Comparison of ENCODE assay signal across 9 mouse cellular contexts in the genomic region with DNA sequence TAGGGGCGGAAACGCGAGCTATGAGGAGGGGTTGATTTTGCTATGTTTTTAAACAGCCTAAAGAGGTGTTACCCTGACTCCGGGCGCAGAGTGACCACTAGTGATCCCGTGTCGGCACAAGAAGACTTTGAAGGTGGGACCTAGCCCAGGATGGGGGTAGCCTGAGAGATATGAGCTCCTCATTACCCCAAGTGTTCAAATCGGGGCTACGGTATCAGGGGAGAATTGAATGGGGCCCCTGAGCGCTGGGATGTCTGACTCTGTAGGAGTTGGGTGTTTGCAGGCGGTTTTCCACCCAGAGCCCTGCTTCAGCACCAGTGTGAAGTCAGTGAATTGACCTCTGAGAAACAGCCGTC. TPM values are rescaled to one million over a fixed set of nuclear protein-coding genes. Genes with fewer than 3 reads are reported as not detected.
A peak's percentile ranks its signal among the peaks of the same experiment; 100 is the strongest.
DNase-seq lines count a peak whose midpoint lies in the region; ATAC-seq lines count a peak whose summit lies in the region.
"Had no signal": no experiment of that assay in that cellular context is flagged by ENCODE, and none has a peak within 500 bp of the region (broad histone marks: within the 10 kb centered on the region; RNA-seq: fewer than 3 reads in every experiment).

No protein-coding gene starts in this region.

- no peak for DNase-seq in kidney, postnatal 14 days
- DNase-seq in hindbrain, embryonic 14.5 days (ENCODE audit: low spot score), result no peak
- DNase-seq in layer of hippocampus, postnatal 36 days, result no peak
- no peak for DNase-seq in thymus, postnatal 14 days
- no peak for DNase-seq in left cerebral cortex, postnatal 14 days (ENCODE audit: low spot score in 2 of 2)

- peak overlapping the region; percentile 68 for H3K4me3 ChIP-seq in kidney, embryonic 14.5 days (ENCODE audit: low read length)
- H3K4me3 ChIP-seq in brown adipose tissue, adult 24 weeks (ENCODE audit: insufficient read depth, low read depth, low read length), result peak overlapping the region; percentile 55
- peak overlapping the region; percentile 59 for H3K4me3 ChIP-seq in hindbrain, embryonic 14.5 days (replicated peaks; ENCODE audit: low read length)
- H3K4me3 ChIP-seq in midbrain, embryonic 13.5 days (replicated peaks), result peak overlapping the region; percentile 55

- H3K27ac ChIP-seq in kidney, embryonic 14.5 days (ENCODE audit: low read depth, low read length), result no peak overlapping the region
- peak overlapping the region; percentile 65 for H3K27ac ChIP-seq in brown adipose tissue, adult 24 weeks (replicated peaks; ENCODE audit: low read depth, low read length)
- no peak overlapping the region for H3K27ac ChIP-seq in hindbrain, embryonic 14.5 days
- H3K27ac ChIP-seq in midbrain, embryonic 13.5 days, result no peak overlapping the region

- H3K9ac ChIP-seq in kidney, embryonic 14.5 days (ENCODE audit: low read depth, low read length), result peak overlapping the region; percentile 42; the same call in 1 of the 2 replicates
- peak overlapping the region; percentile 60 for H3K9ac ChIP-seq in hindbrain, embryonic 14.5 days
- H3K9ac ChIP-seq in midbrain, embryonic 13.5 days (replicated peaks), result peak overlapping the region; percentile 59

- WGBS in kidney, embryonic 14.5 days, result 17% methylated on average over 12 of the region's 12 CpGs
- 16% methylated on average over 12 of the region's 12 CpGs for WGBS in hindbrain, embryonic 14.5 days
- 20% methylated on average over 12 of the region's 12 CpGs for WGBS in midbrain, embryonic 13.5 days

- no peak for ATAC-seq in kidney, embryonic 14.5 days (ENCODE audit: low FRiP score, low TSS enrichment)
- no peak; the same call in 1 of the 2 replicates for ATAC-seq in hindbrain, embryonic 14.5 days (ENCODE audit: low FRiP score)
- ATAC-seq in midbrain, embryonic 13.5 days, result no peak

- H3K9me3 ChIP-seq in kidney, embryonic 14.5 days (ENCODE audit: control insufficient read depth, low read length), result no peaks in the 10 kb centered on the region
- no peaks in the 10 kb centered on the region for H3K9me3 ChIP-seq in hindbrain, embryonic 14.5 days (ENCODE audit: control insufficient read depth, low read length)
- no peaks in the 10 kb centered on the region for H3K9me3 ChIP-seq in midbrain, embryonic 13.5 days

- intact Hi-C loops in left cerebral cortex, postnatal 14 days (cut with DNase I), result loop anchor here (1.0 kb wide), 1 partner anchor 48 kb away; a partner anchor contains a TSS

- peak overlapping the region; percentile 85 for H3K4me2 ChIP-seq in kidney, embryonic 14.5 days (replicated peaks; ENCODE audit: low read depth, low read length)
- peak overlapping the region; percentile 85 for H3K4me2 ChIP-seq in hindbrain, embryonic 14.5 days (replicated peaks)
- peak overlapping the region; percentile 70 for H3K4me2 ChIP-seq in midbrain, embryonic 13.5 days (replicated peaks)

- 0 out of 2 replicates have a peak, but pooled peaks cover 3% of the 10 kb centered on the region for H3K4me1 ChIP-seq in kidney, embryonic 14.5 days (ENCODE audit: control insufficient read depth, insufficient read depth, low read length)
- H3K4me1 ChIP-seq in brown adipose tissue, adult 24 weeks (ENCODE audit: control insufficient read depth, insufficient read depth, insufficient read length, low read length), result no peaks in the 10 kb centered on the region
- 0 out of 2 replicates have a peak, but pooled peaks cover 4% of the 10 kb centered on the region for H3K4me1 ChIP-seq in hindbrain, embryonic 14.5 days (replicated peaks; ENCODE audit: control insufficient read depth, insufficient read depth, low read length)
- peaks cover 11% of the 10 kb centered on the region for H3K4me1 ChIP-seq in midbrain, embryonic 13.5 days (replicated peaks)

- no peaks in the 10 kb centered on the region for H3K36me3 ChIP-seq in kidney, embryonic 14.5 days (ENCODE audit: control insufficient read depth, insufficient read depth, low read length)
- no peaks in the 10 kb centered on the region for H3K36me3 ChIP-seq in hindbrain, embryonic 14.5 days (replicated peaks; ENCODE audit: control insufficient read depth, insufficient read depth)
- H3K36me3 ChIP-seq in midbrain, embryonic 13.5 days, result no peaks in the 10 kb centered on the region

- H3K27me3 ChIP-seq in kidney, embryonic 14.5 days (ENCODE audit: control insufficient read depth, insufficient read depth, low read length), result no peaks in the 10 kb centered on the region
- no peaks in the 10 kb centered on the region for H3K27me3 ChIP-seq in hindbrain, embryonic 14.5 days (ENCODE audit: control insufficient read depth, insufficient read depth, low read length)
- no peaks in the 10 kb centered on the region for H3K27me3 ChIP-seq in midbrain, embryonic 13.5 days

RNA-seq across cellular contexts. Expression of a gene that starts 11.1 kb away (rescaled TPM):
- 10.7 and 13.0 TPM in 2 replicates for polyA plus RNA-seq in kidney, embryonic 14.5 days (2014; fragmentation: Nextera tagmentation; extraction: Ambion mirVana)
- 3.3 and 4.8 TPM in 2 replicates for polyA plus RNA-seq in brown adipose tissue, adult 24 weeks (2012; ENCODE audit: insufficient read depth, insufficient read length, missing spikeins)
- 12.9 and 13.4 TPM in 2 replicates for polyA plus RNA-seq in hindbrain, embryonic 14.5 days (2014; fragmentation: Nextera tagmentation; extraction: Ambion mirVana)
- 6.0 and 8.7 TPM in 2 replicates for polyA plus RNA-seq in midbrain, embryonic 13.5 days (2015; fragmentation: Nextera tagmentation; extraction: Ambion mirVana)
- total RNA-seq in layer of hippocampus, postnatal 36 days (2021), result 10 to 100 TPM; 53.4 to 59.5 TPM
- 10 to 100 TPM; 44.5 to 52.4 TPM for total RNA-seq in left cerebral cortex, postnatal 14 days (2021)

RNA-seq across cellular contexts. Expression of a gene that starts 25.1 kb away (rescaled TPM):
- polyA plus RNA-seq in kidney, embryonic 14.5 days (2014; fragmentation: Nextera tagmentation; extraction: Ambion mirVana), result 5.2 and 8.3 TPM in 2 replicates
- 0.87 TPM in 1 of 2 replicates, not detected in the other for polyA plus RNA-seq in brown adipose tissue, adult 24 weeks (2012; ENCODE audit: insufficient read depth, insufficient read length, missing spikeins)
- polyA plus RNA-seq in hindbrain, embryonic 14.5 days (2014; fragmentation: Nextera tagmentation; extraction: Ambion mirVana), result 50.7 and 56.6 TPM in 2 replicates
- 23.4 and 27.8 TPM in 2 replicates for polyA plus RNA-seq in midbrain, embryonic 13.5 days (2015; fragmentation: Nextera tagmentation; extraction: Ambion mirVana)
- 10 to 100 TPM; 65.2 to 66.9 TPM for total RNA-seq in layer of hippocampus, postnatal 36 days (2021)
- 10 to 100 TPM; 84.5 to 84.9 TPM for total RNA-seq in left cerebral cortex, postnatal 14 days (2021)

RNA-seq across cellular contexts. Expression of a gene that starts 26.2 kb away (rescaled TPM):
- polyA plus RNA-seq in kidney, embryonic 14.5 days (2014; fragmentation: Nextera tagmentation; extraction: Ambion mirVana), result 26.4 and 28.2 TPM in 2 replicates
- polyA plus RNA-seq in brown adipose tissue, adult 24 weeks (2012; ENCODE audit: insufficient read depth, insufficient read length, missing spikeins), result 63.7 and 81.4 TPM in 2 replicates
- polyA plus RNA-seq in hindbrain, embryonic 14.5 days (2014; fragmentation: Nextera tagmentation; extraction: Ambion mirVana), result 18.8 and 20.4 TPM in 2 replicates
- 14.5 and 15.3 TPM in 2 replicates for polyA plus RNA-seq in midbrain, embryonic 13.5 days (2015; fragmentation: Nextera tagmentation; extraction: Ambion mirVana)
- total RNA-seq in layer of hippocampus, postnatal 36 days (2021), result 10 to 100 TPM; 12.4 to 16.6 TPM
- 10 to 100 TPM; 16.2 to 16.9 TPM for total RNA-seq in left cerebral cortex, postnatal 14 days (2021)

RNA-seq across cellular contexts. Expression of a gene that starts 43.7 kb away (rescaled TPM):
- polyA plus RNA-seq in kidney, embryonic 14.5 days (2014; fragmentation: Nextera tagmentation; extraction: Ambion mirVana), result not detected in 2 replicates
- not detected in 2 replicates for polyA plus RNA-seq in brown adipose tissue, adult 24 weeks (2012; ENCODE audit: insufficient read depth, insufficient read length, missing spikeins)
- polyA plus RNA-seq in hindbrain, embryonic 14.5 days (2014; fragmentation: Nextera tagmentation; extraction: Ambion mirVana), result not detected in 2 replicates
- polyA plus RNA-seq in midbrain, embryonic 13.5 days (2015; fragmentation: Nextera tagmentation; extraction: Ambion mirVana), result not detected in 2 replicates
- total RNA-seq in layer of hippocampus, postnatal 36 days (2021), result not detected
- total RNA-seq in left cerebral cortex, postnatal 14 days (2021), result not detected
- total RNA-seq: gastrocnemius, adult 8-10 months had no signal

RNA-seq across cellular contexts. Expression of a gene that starts 43.8 kb away (rescaled TPM):
- 5.7 and 5.9 TPM in 2 replicates for polyA plus RNA-seq in kidney, embryonic 14.5 days (2014; fragmentation: Nextera tagmentation; extraction: Ambion mirVana)
- not detected in 2 replicates for polyA plus RNA-seq in brown adipose tissue, adult 24 weeks (2012; ENCODE audit: insufficient read depth, insufficient read length, missing spikeins)
- 0.51 and 0.53 TPM in 2 replicates for polyA plus RNA-seq in hindbrain, embryonic 14.5 days (2014; fragmentation: Nextera tagmentation; extraction: Ambion mirVana)
- 0.64 and 0.70 TPM in 2 replicates for polyA plus RNA-seq in midbrain, embryonic 13.5 days (2015; fragmentation: Nextera tagmentation; extraction: Ambion mirVana)
- under 1 TPM; 0.32 to 0.83 TPM for total RNA-seq in layer of hippocampus, postnatal 36 days (2021)
- 1 to 10 TPM; 1.3 to 1.5 TPM for total RNA-seq in left cerebral cortex, postnatal 14 days (2021)
